Mouse (Mus musculus) WW6 (cell line): Measurements from ENCODE around the gene Bhlhe40.
A peak's percentile ranks its signal among the peaks of the same experiment; 100 is the strongest.

ENCODE experiments used
- DNase-seq: peaks from one replicate; pipeline ENCODE4 v3.0.0-alpha.2; 2013; ENCODE audit warnings: low read depth, low spot score

The Bhlhe40 gene

GRCm38 (mm10) chr6:108694965-108695724 is 34.7 kb downstream of the Bhlhe40 start:
- DNase-seq = no peak

DNA sequence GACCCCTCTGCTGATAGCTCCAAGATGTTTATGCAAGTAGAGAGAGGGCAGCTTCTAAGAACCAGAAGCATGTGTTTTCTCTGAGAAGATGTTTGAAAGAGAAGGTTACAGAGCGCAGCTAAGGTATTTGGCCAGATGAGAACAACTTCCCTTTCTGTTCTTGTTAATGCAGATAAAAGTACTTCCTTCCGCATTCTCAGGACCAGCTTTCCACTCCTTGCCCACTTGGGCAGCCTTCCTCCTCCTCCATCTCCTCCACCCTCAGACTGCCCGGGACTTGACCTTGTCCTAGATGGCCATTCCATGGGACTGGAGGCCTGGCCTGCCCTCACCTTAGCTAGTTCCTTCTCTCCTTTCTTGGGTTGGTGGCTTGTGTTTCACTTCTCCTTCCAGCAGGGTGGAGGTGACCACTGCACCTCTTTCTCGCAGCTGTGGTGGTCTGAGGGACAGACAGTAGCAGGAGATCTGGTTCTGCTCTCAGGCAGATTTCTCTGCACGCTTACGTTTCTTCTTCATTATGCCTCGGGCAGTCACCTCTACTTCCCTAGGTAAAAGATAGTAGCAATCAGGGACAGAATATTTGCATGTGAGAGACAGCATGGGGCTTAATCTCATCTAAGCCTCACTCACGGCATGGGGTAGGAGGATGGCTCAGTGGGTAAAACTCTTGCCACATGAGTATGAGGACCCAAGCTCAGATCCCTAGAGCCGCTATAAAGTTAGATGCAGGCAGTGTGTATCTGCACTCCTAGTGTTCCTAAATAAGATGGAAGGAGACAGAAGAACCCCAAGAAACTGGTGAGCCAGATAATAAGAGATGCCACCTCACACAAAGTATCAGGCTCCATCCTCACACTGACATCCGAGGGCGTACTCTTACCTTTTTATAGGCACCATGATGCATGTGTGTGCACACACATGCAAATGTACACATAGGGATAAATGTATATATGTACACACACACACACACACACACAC is 35.7 kb downstream of the Bhlhe40 start:
- no peak for DNase-seq

- no peak for DNase-seq
Observed at GRCm38 (mm10) chr6:108696822-108697202, 36.4 kb downstream of the Bhlhe40 start.

DNA sequence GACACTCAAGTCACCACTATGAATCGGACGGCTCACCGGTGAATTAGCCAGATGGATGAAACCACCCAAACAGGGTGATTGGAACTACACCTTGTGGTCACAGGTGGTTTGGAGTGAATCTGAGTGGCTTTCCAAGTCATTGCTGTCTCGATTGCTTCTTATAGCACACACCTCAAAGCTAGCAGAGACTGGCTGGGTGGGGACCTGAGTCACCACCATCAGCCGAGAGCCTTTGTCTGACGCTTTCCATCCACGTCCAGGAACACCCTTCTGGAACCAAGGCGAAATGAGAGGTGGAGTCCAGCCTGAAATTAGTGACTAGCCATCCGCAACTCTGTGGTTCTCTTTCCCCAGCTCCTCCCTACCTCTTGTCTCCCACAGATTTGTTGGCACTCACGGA is 36.9 kb downstream of the Bhlhe40 start:
- no peak for DNase-seq

DNA sequence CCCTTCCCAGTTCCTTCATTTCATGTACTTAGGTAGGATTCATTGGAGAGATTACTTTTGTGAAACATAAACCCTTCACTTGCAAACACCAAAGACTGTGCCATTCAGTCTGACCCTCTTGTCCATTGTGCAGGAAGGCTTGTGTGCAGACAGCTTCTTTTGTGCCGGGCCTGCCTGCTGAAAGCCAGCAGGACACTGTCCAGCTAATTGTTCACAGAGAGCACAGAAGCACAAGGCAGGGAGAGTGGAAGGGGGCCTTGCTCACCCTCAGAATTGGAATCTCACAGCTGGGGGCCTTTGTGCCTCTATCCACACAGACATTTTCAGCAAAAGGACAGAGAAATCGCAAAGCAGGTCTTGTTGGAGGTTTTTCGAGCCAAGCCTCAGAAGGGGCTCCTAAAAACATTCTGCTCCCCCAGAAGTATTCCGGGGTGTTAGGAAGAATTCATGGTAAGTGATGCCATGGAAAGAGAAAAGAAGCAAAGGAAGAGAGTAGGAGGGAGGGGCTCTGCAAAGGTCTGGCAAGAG is 38.0 kb downstream of the Bhlhe40 start:
- no peak for DNase-seq

GRCm38 (mm10) chr6:108699679-108700078 is 39.2 kb downstream of the Bhlhe40 start:
- DNase-seq = no peak

DNA sequence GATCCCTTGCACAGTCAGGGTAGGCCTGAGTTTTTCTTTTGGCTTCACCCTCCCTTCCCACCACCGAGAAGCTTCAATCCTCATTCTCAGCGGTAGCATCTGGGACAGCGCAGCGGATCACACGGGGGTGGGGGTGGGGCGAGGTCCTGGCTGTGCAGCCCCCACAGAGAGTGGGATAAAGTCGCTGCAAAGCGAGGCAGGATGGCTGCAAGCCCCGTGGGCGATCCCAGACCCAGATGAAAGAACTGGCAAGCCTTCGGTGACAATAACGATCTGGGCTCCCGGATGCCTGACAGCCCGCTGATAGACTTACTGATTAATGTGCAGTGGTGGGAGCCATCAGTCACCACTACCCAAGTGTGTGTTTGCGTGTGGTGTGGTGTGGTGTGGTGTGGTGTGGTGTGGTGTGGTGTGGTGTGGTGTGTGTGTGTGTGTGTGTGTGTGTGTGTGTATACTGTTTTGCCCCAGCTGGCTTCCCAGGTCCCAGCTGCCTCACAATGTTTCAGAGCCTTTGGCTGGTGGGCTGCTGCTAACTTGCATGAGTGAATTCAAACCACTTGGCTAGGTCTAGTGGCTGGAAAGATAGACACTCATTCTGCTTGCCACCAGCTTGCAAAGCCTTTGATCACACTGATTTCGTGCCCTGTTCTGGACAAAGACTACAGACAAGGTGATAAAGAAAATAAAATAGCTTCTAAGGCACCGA is 40.4 kb downstream of the Bhlhe40 start:
- DNase-seq = no peak

DNA sequence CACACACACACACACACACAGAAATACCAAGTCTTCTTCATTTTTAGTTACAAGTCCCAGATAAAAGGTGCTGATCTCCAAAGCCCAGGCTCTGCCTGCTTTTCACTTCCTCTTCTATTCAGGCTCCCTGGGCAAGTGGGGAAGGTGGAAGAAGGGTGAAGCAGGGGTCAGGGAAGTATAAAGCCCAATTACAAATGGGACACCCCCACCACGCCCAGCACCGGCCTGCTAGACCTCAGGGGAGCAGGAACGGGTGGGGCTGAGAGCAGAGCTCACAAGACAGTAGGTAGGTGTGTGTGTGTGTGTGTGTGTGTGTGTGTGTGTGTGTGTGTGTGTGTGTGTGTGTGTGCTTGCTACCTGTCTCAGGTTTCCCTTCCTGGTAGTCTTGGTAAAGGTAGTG is 42.2 kb downstream of the Bhlhe40 start:
- no peak for DNase-seq

DNA sequence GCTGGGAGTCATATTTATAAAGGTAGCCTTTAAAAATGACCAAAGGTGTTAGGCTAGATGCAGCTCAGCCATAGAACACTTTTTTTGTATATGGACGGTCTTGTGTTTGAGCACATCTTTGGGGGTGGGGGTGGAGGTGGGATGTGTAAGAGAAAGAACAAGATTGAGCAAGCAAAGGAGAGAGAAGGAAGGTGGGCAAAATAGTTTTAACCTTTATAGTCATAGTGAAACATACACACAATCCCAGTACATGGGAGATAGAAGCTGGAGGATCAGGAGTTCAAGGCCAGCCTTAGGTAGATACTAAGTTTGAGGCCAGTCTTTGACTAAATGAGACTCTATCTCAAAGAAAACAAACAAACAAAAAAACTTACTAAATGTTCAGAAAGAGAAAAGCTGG is 42.7 kb downstream of the Bhlhe40 start:
- DNase-seq = no peak

- no peak for DNase-seq
Observed at GRCm38 (mm10) chr6:108704316-108705080, 44.1 kb downstream of the Bhlhe40 start.

DNA sequence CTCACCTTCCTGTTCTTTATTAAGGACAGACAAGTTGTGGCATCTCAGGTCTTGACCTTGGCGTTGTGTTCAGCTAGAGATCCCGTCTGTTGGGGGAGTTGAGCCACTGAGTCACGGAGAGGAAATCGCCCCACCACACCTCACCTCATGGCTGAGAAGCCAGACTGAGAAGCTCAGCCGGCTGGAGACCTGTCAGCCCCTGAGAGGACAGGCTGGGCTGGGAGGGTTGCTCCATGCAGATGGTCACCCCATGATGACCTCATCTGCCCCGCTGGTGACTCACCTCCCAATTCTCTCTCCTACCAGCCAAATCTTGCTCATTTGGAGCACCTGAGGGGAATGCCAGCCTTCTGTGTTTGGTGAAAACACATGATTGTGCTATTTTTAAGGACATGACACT is 45.5 kb downstream of the Bhlhe40 start:
- DNase-seq = no peak

- DNase-seq = no peak
Observed at GRCm38 (mm10) chr6:108706994-108707645, 46.7 kb downstream of the Bhlhe40 start.

GRCm38 (mm10) chr6:108709131-108709470 is 48.7 kb downstream of the Bhlhe40 start:
- no peak for DNase-seq

DNA sequence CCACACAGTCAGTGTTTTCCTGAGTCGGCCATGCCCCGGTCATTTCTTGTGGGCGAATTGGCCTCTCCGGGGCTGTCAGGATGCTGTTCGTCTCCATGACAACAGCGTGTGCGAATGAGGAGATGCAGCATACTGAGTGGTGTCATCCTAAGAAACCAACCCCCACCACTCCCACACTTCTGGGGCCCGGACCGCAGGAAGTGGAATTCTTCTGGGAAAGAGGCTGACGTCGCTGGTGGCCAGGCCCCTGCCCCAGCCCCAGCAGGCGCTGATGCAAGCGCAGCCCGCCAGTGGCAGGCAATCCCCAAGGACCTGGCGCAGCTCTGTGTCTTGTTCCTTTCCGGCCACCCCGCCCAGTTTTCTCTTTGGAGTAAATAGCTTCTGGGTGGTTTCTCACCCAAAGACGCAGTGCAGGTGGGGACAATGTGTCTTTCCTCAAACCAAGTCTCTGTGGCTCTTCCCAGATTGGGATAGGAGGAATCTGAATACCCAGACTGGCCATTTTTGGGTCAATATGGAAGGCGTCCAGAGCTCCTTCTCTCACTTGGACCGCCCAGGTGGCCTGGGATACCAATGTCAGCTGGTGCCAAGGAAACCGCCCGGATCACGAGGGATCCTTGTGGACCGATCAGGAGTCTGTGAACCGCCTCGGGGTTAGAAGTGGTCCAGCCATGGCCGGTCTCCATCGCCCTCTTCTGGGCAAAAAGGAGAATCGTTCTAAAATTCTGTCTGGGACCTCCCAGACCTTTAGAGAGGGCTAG is 49.2 kb downstream of the Bhlhe40 start:
- peak; percentile 89 for DNase-seq

DNA sequence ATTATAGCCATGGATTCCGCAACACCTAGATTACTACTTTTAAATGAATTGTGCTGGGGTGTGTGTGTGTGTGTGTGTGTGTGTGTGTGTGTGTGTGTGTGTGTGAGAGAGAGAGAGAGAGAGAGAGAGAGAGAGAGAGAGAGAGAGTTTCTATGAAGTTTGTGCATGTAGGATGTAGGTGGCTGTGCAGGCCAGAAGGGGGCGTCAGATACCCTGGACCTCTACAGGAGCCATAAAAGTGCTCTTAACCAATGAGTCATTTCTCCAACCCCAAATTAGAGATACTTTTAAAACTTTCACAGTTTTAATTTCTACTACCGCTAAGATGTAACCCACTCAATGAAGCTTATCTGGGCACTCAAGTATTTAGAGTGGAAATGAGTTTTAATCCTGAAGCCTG is 50.2 kb downstream of the Bhlhe40 start:
- no peak for DNase-seq

GRCm38 (mm10) chr6:108711192-108711964 is 50.9 kb downstream of the Bhlhe40 start:
- no peak for DNase-seq

DNA sequence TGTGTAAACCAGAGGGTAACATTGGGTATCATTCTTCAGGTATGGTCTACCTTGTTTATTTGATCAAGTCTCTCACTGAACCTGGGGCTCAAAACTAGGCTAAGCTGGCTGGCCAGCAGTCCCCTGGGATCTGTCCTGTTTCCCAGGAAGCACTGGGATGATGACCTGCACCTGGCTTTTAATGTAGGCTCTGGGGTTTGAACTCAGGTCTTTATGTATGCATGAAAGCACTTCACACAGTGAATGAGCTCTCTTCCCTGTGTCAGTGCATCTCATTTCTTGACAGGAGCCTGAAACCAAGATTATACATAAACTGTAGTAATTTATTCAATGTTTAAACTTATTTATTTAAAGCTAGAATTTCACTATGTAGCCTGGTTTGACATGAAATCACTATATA is 51.7 kb downstream of the Bhlhe40 start:
- DNase-seq = no peak

GRCm38 (mm10) chr6:108713175-108713974 is 52.9 kb downstream of the Bhlhe40 start:
- no peak for DNase-seq
